Mouse (Mus musculus) left cerebral cortex, adult 18-20 months (tissue): ENCODE measurements around the gene Ankrd44. TPM values are rescaled to one million over a fixed set of nuclear protein-coding genes. Genes with fewer than 3 reads are reported as not detected.
A peak's percentile ranks its signal among the peaks of the same experiment; 100 is the strongest.
"Not testable (repeated sequence)": the region's sequence is repeated elsewhere in the genome, so short reads cannot be mapped to it uniquely, and the experiment has no call there.

Source experiments
- DNase-seq, 2 experiments: peaks; one replicate each; pipeline ENCODE4 v3.0.0; 2021 to 2022; ENCODE audit warnings: low spot score in 2 of 2, mixed read lengths in 1 of 2
- long read RNA-seq, 2 experiments: library from polyadenylated mRNA; stranded (forward); transcript quantifications; one replicate each; pipeline ENCODE4 v2.0.0; 2021
- total RNA-seq, 2 experiments: library from RNA; stranded (reverse); gene quantifications; 2 replicates each; pipeline ENCODE4 v1.2.3; 2021

The Ankrd44 gene
- total RNA-seq, result 10 to 100 TPM; 21.9 to 23.0 TPM
- long read RNA-seq, experiment 1, partial matches to known transcripts, result 0 of 1 reads
- long read RNA-seq, experiment 1, other reads (novel, unspliced or antisense), result 1 of 1 reads
- long read RNA-seq, experiment 2, partial matches to known transcripts, result 0 of 3 reads
- long read RNA-seq, experiment 2, other reads (novel, unspliced or antisense), result 2 of 3 reads

GRCm38 (mm10) chr1:54925971-54926771, at the start of gene Ankrd44:
Gene Ankrd44 (minus strand): TSS chr1:54926387.
- peak; percentile 65 to 74 for DNase-seq

GRCm38 (mm10) chr1:54971687-54972404, 45.7 kb upstream of the Ankrd44 start:
- DNase-seq, result no peak

GRCm38 (mm10) chr1:54966858-54967257, 40.7 kb upstream of the Ankrd44 start:
- DNase-seq, result no peak

GRCm38 (mm10) chr1:54965159-54965995, 39.2 kb upstream of the Ankrd44 start:
- DNase-seq, result no peak

GRCm38 (mm10) chr1:54961724-54962123, 35.5 kb upstream of the Ankrd44 start:
- no peak for DNase-seq

- no peak for DNase-seq
Observed at GRCm38 (mm10) chr1:54960613-54961165, 34.5 kb upstream of the Ankrd44 start.

- no peak for DNase-seq
Observed at GRCm38 (mm10) chr1:54958525-54958924, 32.3 kb upstream of the Ankrd44 start.

GRCm38 (mm10) chr1:54956995-54957394, 30.8 kb upstream of the Ankrd44 start:
- DNase-seq, result not testable (repeated sequence)

- DNase-seq, result no peak
Observed at GRCm38 (mm10) chr1:54954856-54955255, 28.7 kb upstream of the Ankrd44 start.

GRCm38 (mm10) chr1:54944648-54945047, 18.5 kb upstream of the Ankrd44 start:
- DNase-seq, result no peak

- DNase-seq, result no peak
Observed at GRCm38 (mm10) chr1:54935466-54935865, 9.3 kb upstream of the Ankrd44 start.

- DNase-seq, result no peak
Observed at GRCm38 (mm10) chr1:54934911-54935310, 8.7 kb upstream of the Ankrd44 start.

- no peak for DNase-seq
Observed at GRCm38 (mm10) chr1:54933646-54934045, 7.5 kb upstream of the Ankrd44 start.

GRCm38 (mm10) chr1:54932456-54933115, 6.4 kb upstream of the Ankrd44 start:
- no peak for DNase-seq

GRCm38 (mm10) chr1:54931231-54931630, 5.0 kb upstream of the Ankrd44 start:
- no peak for DNase-seq

GRCm38 (mm10) chr1:54930670-54931200, 4.5 kb upstream of the Ankrd44 start:
- no peak for DNase-seq

GRCm38 (mm10) chr1:54925451-54925934, 694 bp downstream of the Ankrd44 start:
- peak in 1 of 2 experiments; percentile 17 for DNase-seq

GRCm38 (mm10) chr1:54924760-54925159, 1.4 kb downstream of the Ankrd44 start:
- no peak for DNase-seq

- no peak for DNase-seq
Observed at GRCm38 (mm10) chr1:54924309-54924685, 1.9 kb downstream of the Ankrd44 start.
